Mouse (Mus musculus) liver, embryonic 14.5 days (tissue): ENCODE data around the gene Trpv4.

Experiments
- CTCF ChIP-seq: IDR thresholded peaks from 2 replicates; pipeline ENCODE4 v1.5.1; 2016; ENCODE audit warnings: antibody characterized with exemption, low read depth, control low read depth
- EP300 ChIP-seq: IDR thresholded peaks from 2 replicates; pipeline ENCODE4 v1.6.1; 2016; ENCODE audit warnings: antibody characterized with exemption, low read depth

- TF ChIP-seq CTCF (peak; percentile 59), EP300 (no peak)
These were observed 54.2 kb downstream of the Trpv4 start for GRCm38 (mm10) chr5:114603975-114604374.
